9 mouse cellular contexts compared by ENCODE assay signal in the genomic region with DNA sequence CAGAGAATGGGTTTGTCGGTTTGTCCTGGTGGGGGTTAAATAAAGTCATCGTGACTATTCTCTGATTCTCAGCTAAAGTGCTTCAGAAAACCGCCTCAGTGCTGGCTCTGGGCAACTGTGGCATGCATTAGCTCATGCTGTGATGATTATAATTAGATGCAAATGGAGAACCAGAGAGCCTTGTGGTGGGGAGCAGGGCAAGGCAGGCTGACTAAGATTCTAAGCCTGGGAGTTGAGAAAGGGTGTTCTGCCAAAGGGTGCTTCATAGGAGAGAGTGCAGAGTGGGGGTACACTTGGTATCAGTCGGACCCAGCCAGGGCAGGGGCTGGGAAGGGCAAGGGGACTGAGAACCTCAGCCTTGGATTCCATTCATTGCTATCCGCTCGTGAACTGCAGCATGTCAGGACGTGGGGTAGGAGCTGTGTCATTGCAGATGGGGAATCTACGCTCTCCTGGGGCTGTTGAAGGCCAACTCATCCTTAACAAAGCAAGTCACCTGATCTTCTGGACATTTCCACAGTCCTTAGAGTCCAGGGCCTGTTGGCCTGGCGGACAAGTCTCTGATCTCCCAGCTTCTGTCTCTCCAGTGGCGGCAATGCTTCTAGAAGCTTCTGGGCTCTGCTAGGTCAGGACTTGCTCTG. TPM values are rescaled to one million over a fixed set of nuclear protein-coding genes. Genes with fewer than 3 reads are reported as not detected.
A peak's percentile ranks its signal among the peaks of the same experiment; 100 is the strongest.
DNase-seq lines count a peak whose midpoint lies in the region; ATAC-seq and TF ChIP-seq lines count a peak whose summit lies in the region.
"Had no signal": no experiment of that assay in that cellular context is flagged by ENCODE, and none has a peak within 500 bp of the region (broad histone marks: within the 10 kb centered on the region; RNA-seq: fewer than 3 reads in every experiment).

No protein-coding gene starts in this region.

- no peak overlapping the region for H3K4me2 ChIP-seq in kidney, embryonic 15.5 days
- no peak overlapping the region for H3K4me2 ChIP-seq in intestine, embryonic 16.5 days (ENCODE audit: low read depth, low read length)

- no peak for TF ChIP-seq CTCF in cortical plate, adult 2 months (IDR thresholded peaks at IDR 0.05; ENCODE audit: extremely low read depth, insufficient read depth, low read length)

- H3K9ac ChIP-seq in kidney, embryonic 15.5 days, result no peak overlapping the region
- no peak overlapping the region for H3K9ac ChIP-seq in ES-E14 (ENCODE audit: insufficient read depth, low read depth, low read length, poor library complexity, severe bottlenecking)
- H3K9ac ChIP-seq in intestine, embryonic 16.5 days (ENCODE audit: low read depth, low read length), result peak overlapping the region; percentile 30

- TF ChIP-seq POLR2A in cortical plate, adult 2 months (IDR thresholded peaks at IDR 0.05; ENCODE audit: extremely low read depth, insufficient read depth, low read length), result no peak

- peak overlapping the region; percentile 94 for H3K27ac ChIP-seq in kidney, embryonic 15.5 days
- H3K27ac ChIP-seq in ES-E14 (ENCODE audit: insufficient read depth, low read depth, low read length, poor library complexity, severe bottlenecking), result 0 out of 2 replicates have a peak overlapping the region, but pooled peaks have one; percentile 34
- H3K27ac ChIP-seq in cortical plate, adult 2 months (ENCODE audit: insufficient read depth, low read length), result peak overlapping the region; percentile 47
- H3K27ac ChIP-seq in intestine, embryonic 16.5 days (ENCODE audit: low read length), result peak overlapping the region; percentile 84

- in situ Hi-C loops in ES-E14 (cut with MboI; ENCODE audit: low sequenced_read_pairs in 2 of 2, unreplicated experiment in 2 of 2), result no loop called here

- peaks cover 9% of the 10 kb centered on the region; the same call in 1 of the 2 replicates for H3K36me3 ChIP-seq in kidney, embryonic 15.5 days
- no peaks in the 10 kb centered on the region for H3K36me3 ChIP-seq in ES-E14 (ENCODE audit: control insufficient read depth, insufficient read depth, low read length, poor library complexity, severe bottlenecking)
- H3K36me3 ChIP-seq in intestine, embryonic 16.5 days (ENCODE audit: control insufficient read depth, insufficient read depth, low read length), result 0 out of 2 replicates have a peak, but pooled peaks cover 2% of the 10 kb centered on the region

- 59% methylated on average over 10 of the region's 10 CpGs for WGBS in kidney, embryonic 15.5 days
- 55% methylated on average over 10 of the region's 10 CpGs for WGBS in intestine, embryonic 16.5 days

- H3K27me3 ChIP-seq in kidney, embryonic 15.5 days, result no peaks in the 10 kb centered on the region
- H3K27me3 ChIP-seq in intestine, embryonic 16.5 days (replicated peaks; ENCODE audit: control insufficient read depth, insufficient read depth, low read length), result no peaks in the 10 kb centered on the region

- DNase-seq in kidney, adult 8-10 months, result no peak
- no peak for DNase-seq in ES-E14 (ENCODE audit: low read depth, low spot score)
- no peak for DNase-seq in thymus, postnatal 36 days
- DNase-seq in thymus, postnatal 25 days, result no peak
- DNase-seq in testis, postnatal 14 days (ENCODE audit: low spot score), result no peak
- DNase-seq: right cerebral cortex, adult 18-20 months had no signal

- H3K9me3 ChIP-seq in kidney, embryonic 15.5 days (replicated peaks), result no peaks in the 10 kb centered on the region
- H3K9me3 ChIP-seq in ES-E14 (ENCODE audit: control insufficient read depth, insufficient read depth, low read depth, low read length), result no peaks in the 10 kb centered on the region
- no peaks in the 10 kb centered on the region for H3K9me3 ChIP-seq in intestine, embryonic 16.5 days (ENCODE audit: control insufficient read depth, low read length)

- no peak overlapping the region for H3K4me3 ChIP-seq in kidney, embryonic 15.5 days (replicated peaks)
- no peak overlapping the region for H3K4me3 ChIP-seq in ES-E14 (ENCODE audit: insufficient read depth in 1 of 2, low read depth in 1 of 2, low read length in 2 of 2, poor library complexity in 1 of 2, severe bottlenecking in 1 of 2)
- H3K4me3 ChIP-seq in cortical plate, adult 2 months (ENCODE audit: insufficient read depth, low read length), result no peak overlapping the region
- H3K4me3 ChIP-seq in intestine, embryonic 16.5 days (ENCODE audit: low read length), result no peak overlapping the region

- peaks cover 63% of the 10 kb centered on the region for H3K4me1 ChIP-seq in kidney, embryonic 15.5 days
- H3K4me1 ChIP-seq in ES-E14 (ENCODE audit: control insufficient read depth in 2 of 2, insufficient read depth in 2 of 2, low read length in 2 of 2, poor library complexity in 1 of 2), result peaks cover 13 to 31% of the 10 kb centered on the region in 2 experiments; a peak in 3 of 4 replicates
- peaks cover 17% of the 10 kb centered on the region for H3K4me1 ChIP-seq in cortical plate, adult 2 months (ENCODE audit: control insufficient read depth, insufficient read depth, low read length)
- peaks cover 66% of the 10 kb centered on the region for H3K4me1 ChIP-seq in intestine, embryonic 16.5 days (ENCODE audit: control insufficient read depth, insufficient read depth, low read length)

- no peak for ATAC-seq in kidney, embryonic 15.5 days (replicated peaks; ENCODE audit: low FRiP score)
- ATAC-seq in intestine, embryonic 16.5 days, result no peak

TF ChIP-seq in ES-E14, 5 proteins besides CTCF, POLR2A, EP300 and RAD21:
- no peak for TF ChIP-seq ZC3H11A (IDR thresholded peaks at IDR 0.05; ENCODE audit: borderline replicate concordance, low read depth, low read length)
- no peak for TF ChIP-seq CHD2 (IDR thresholded peaks at IDR 0.05; ENCODE audit: low read depth, low read length)
- no peak for TF ChIP-seq HCFC1 (IDR thresholded peaks at IDR 0.05; ENCODE audit: borderline replicate concordance, insufficient read depth, low read length)
- no peak for TF ChIP-seq MAFK (IDR thresholded peaks at IDR 0.05; ENCODE audit: insufficient read depth, low read depth, low read length)
- no peak for TF ChIP-seq ZNF384 (IDR thresholded peaks at IDR 0.05; ENCODE audit: low read depth, low read length)

RNA-seq across cellular contexts. Expression of a gene that starts 20.7 kb away (rescaled TPM):
- 44.5 and 47.7 TPM in 2 replicates for polyA plus RNA-seq in kidney, embryonic 15.5 days (2015; fragmentation: Nextera tagmentation; extraction: Ambion mirVana)
- total RNA-seq in ES-E14 (2012; rRNA removed), result 65.3 and 90.0 TPM in 2 replicates
- 27.1 and 29.0 TPM in 2 replicates for polyA plus RNA-seq in cortical plate, adult 2 months (2012; rRNA removed)
- polyA plus RNA-seq in intestine, embryonic 16.5 days (2015; fragmentation: Nextera tagmentation; extraction: Ambion mirVana), result 35.4 and 37.8 TPM in 2 replicates

RNA-seq across cellular contexts. Expression of a gene that starts 49.6 kb away (rescaled TPM):
- polyA plus RNA-seq in kidney, embryonic 15.5 days (2015; fragmentation: Nextera tagmentation; extraction: Ambion mirVana), result 16.5 and 19.3 TPM in 2 replicates
- 4.0 and 6.6 TPM in 2 replicates for total RNA-seq in ES-E14 (2012; rRNA removed)
- polyA plus RNA-seq in cortical plate, adult 2 months (2012; rRNA removed), result 709 and 713 TPM in 2 replicates
- 18.1 TPM in 2 replicates for polyA plus RNA-seq in intestine, embryonic 16.5 days (2015; fragmentation: Nextera tagmentation; extraction: Ambion mirVana)

Comparison
In these comparisons a context has a peak if more than half of its experiments do, and no peak if none do; other contexts are left out.
1. H3K27ac ChIP-seq: peak in every context shown above with its lines; median percentile 94 in kidney, embryonic 15.5 days; 84 in intestine, embryonic 16.5 days; 47 in cortical plate, adult 2 months; 34 in ES-E14.
2. RNA of a gene that starts 49.6 kb away (polyA plus RNA-seq): 709 to 713 TPM in cortical plate, adult 2 months; 16.5 to 19.3 TPM in kidney, embryonic 15.5 days and 18.1 TPM in intestine, embryonic 16.5 days; every median in the first group is over 10 times any median in the second.